Mouse (Mus musculus) bone marrow macrophage, adult 2 months (primary cell): ENCODE results near the gene Chn2. TPM values are rescaled to one million over a fixed set of nuclear protein-coding genes. Genes with fewer than 3 reads are reported as not detected.

ENCODE experiments used
- H3K27ac ChIP-seq: 2 replicates; pipeline ENCODE4 v1.5.1; 2012; ENCODE audit warnings: low read depth, low read length; ENCODE audit not compliant: insufficient read depth
- H3K4me1 ChIP-seq: 2 replicates; pipeline ENCODE4 v1.6.1; 2012; ENCODE audit warnings: low read length; ENCODE audit not compliant: control insufficient read depth, insufficient read depth
- H3K4me3 ChIP-seq: 2 replicates; pipeline ENCODE4 v1.5.1; 2012; ENCODE audit warnings: mild to moderate bottlenecking, low read length, moderate library complexity; ENCODE audit not compliant: insufficient read depth
- CTCF ChIP-seq: IDR thresholded peaks from 2 replicates; pipeline ENCODE4 v1.5.1; 2012; ENCODE audit warnings: low read depth, mild to moderate bottlenecking, low read length, moderate library complexity
- POLR2A ChIP-seq: IDR thresholded peaks from 2 replicates; pipeline ENCODE4 v1.6.1; 2012; ENCODE audit warnings: mild to moderate bottlenecking, low read depth, low read length, borderline replicate concordance
- polyA plus RNA-seq: library from polyadenylated mRNA; stranded (reverse); fragments of >200 nt; gene quantifications from 2 replicates; pipeline ENCODE4 v1.2.4, GENCODE M21; 2012; ENCODE audit not compliant: missing spikeins, insufficient read depth, insufficient read length

Gene Chn2
- polyA plus RNA-seq, 1 experiment, result 9.5 TPM

DNA sequence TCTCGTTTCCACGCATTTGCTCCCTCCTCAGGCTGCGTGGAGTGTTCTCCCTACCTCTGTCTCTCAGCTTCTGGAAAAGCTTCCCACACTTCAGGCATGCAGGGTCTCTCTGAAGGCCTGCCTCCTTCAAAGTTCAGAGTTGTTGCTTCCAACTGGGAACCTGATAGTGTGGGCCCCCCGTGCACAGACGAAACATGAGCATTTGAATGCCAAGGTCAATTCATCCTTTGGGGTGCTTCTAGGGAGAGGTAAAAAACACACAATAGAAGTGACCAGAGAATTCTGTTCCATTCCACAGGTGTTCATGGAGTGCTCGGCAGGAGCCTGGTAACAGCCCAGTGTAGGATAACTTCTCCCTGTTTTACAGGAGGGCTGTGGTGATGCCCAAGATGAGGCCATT lies 44.7 kb downstream of the Chn2 start:
- Histone ChIP-seq H3K4me3 (no peak overlapping the region), H3K27ac (no peak overlapping the region), H3K4me1 (peaks cover 18% of the 10 kb centered on the region)
- TF ChIP-seq CTCF, result no peak
- no peak for TF ChIP-seq POLR2A

DNA sequence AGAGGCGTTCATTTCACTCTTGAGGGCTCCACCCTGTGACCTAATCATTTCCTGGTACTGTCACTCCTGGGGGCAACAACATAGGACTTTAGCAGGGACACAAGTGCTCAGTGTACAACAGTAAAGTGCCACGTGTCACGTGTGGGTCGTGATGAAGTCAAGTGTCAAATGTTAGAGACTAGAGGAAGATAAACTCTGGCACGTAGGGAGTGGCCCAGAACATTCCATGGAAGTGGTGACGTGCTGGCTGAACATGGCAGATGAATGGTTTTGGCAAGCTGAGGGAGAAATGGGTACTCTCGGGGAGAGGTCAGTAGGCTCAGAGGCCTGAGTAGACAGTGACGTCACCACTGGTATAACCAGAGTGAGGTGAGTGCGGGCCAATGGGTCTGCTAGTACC lies 45.7 kb downstream of the Chn2 start:
- Histone ChIP-seq H3K27ac (no peak overlapping the region), H3K4me1 (peaks cover 18% of the 10 kb centered on the region), H3K4me3 (no peak overlapping the region)
- TF ChIP-seq POLR2A (no peak), CTCF (no peak)

DNA sequence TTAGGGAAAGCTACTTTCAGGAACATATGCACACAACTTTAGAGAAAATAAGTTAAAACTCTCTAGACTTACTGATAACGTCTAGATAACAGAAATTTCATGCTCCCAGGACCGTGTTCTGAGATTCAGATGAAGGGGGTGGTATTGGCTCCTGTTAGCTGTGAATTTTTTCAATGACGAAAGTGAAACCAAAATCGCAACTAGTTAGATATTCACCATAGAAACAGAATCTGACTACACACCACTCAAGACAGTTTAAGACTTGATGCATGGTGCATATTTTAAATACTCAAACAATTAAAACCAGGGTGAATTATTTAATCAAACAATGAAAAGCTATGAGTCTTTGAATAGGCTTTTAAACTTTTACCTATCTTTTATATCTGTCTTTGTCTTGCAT lies 48.8 kb downstream of the Chn2 start:
- H3K4me3 ChIP-seq, result no peak overlapping the region
- H3K4me1 ChIP-seq, result peaks cover under 1% of the 10 kb centered on the region

DNA sequence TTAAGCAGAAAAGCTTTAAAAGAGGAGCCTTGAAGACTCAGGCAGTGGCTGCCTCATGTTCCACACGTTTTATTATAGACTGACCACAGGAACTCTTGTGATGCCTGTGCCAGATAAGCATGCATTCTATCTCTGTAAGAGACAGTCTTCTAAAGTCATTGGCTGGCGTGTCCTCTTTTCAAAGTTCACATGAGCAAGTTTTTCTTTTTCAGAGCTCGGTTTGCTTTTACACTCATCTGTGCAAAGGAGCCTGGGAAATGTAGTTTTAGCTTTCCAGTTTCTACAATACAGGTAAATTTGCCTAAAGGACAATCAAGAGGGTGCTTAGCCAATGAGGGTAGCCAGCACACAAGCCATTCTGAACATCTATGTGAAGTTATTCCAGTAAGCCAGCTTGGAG lies 51.5 kb downstream of the Chn2 start:
- TF ChIP-seq CTCF (no peak), POLR2A (no peak)
- Histone ChIP-seq H3K4me3 (no peak overlapping the region), H3K27ac (no peak overlapping the region), H3K4me1 (no peaks in the 10 kb centered on the region)

More for the DNA sequence above, 48.8 kb downstream of the Chn2 start:
- TF ChIP-seq POLR2A (no peak), CTCF (no peak)
- no peak overlapping the region for H3K27ac ChIP-seq

DNA sequence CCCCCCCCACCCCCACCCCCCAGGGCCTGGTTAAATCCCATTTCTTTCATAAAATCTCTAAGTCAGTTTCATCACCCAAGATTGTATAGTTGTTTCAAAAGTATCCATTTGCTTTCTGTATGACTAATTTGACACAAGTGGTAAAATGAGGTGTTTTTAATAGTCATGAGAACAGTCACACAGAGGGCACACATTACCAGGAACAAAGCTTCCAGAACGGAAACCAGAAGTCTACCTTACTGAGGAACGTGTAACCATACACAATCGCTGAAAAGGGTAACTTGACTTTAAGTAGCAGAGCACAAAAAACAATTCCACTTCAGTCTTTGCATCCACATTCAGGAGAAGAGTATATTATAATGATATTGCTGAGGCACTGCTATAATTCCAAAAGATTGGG lies 53.6 kb downstream of the Chn2 start:
- Histone ChIP-seq H3K4me1 (no peaks in the 10 kb centered on the region), H3K27ac (no peak overlapping the region), H3K4me3 (no peak overlapping the region)
- no peak for TF ChIP-seq POLR2A
- no peak for TF ChIP-seq CTCF

DNA sequence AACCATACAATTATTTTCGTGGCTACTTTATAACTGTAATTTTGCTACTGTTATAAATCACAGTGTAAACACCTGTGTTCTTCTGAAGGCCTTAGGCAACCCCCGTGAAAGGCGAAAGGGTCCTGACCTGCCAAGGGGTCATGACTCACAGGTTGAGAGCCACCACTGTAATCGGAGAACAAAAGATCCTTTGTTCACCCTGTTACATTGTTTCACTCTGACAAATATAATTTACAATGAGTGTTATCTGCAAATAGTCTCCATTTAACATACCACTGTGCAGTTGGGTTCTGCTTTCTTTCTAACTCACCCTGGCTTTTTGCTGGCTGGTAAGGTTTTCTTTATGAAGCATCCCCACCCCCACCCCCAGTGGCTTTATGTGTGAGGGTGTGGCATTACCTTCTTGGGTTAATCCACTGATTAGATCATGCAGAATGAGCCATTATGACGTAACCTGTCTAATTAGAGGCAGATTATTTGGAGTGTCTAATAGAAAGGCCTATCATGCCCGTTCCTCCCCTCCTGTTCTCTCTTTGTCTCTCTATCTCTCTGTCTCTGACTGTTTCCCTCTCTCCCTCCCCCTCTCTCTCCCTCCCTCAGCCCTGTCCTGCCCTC lies 56.9 kb downstream of the Chn2 start:
- Histone ChIP-seq H3K4me3 (no peak overlapping the region), H3K27ac (no peak overlapping the region), H3K4me1 (peaks cover 3% of the 10 kb centered on the region; the same call in 1 of the 2 replicates)
- TF ChIP-seq POLR2A (no peak), CTCF (no peak)

DNA sequence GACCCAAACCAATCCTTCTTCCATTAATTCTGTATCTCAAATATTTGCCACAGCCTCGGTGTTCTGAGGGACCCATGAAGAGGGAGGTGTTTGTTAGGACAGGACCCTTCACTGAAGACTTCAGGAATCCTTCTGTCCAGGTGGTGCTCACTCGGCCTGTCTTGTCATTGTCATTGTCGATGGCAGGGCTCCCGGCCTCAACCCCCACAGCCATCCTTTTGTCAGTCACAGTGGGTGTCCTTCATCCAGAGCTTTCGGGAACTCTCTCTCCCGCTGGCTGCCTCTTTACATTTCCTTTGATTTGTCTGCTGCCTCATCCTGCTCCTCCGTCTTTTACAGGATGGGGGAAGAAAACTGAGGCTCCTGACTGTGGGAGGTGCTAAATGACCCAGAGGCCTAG lies 57.5 kb downstream of the Chn2 start:
- TF ChIP-seq POLR2A, result no peak
- no peak for TF ChIP-seq CTCF
- peaks cover 3% of the 10 kb centered on the region; the same call in 1 of the 2 replicates for H3K4me1 ChIP-seq

DNA sequence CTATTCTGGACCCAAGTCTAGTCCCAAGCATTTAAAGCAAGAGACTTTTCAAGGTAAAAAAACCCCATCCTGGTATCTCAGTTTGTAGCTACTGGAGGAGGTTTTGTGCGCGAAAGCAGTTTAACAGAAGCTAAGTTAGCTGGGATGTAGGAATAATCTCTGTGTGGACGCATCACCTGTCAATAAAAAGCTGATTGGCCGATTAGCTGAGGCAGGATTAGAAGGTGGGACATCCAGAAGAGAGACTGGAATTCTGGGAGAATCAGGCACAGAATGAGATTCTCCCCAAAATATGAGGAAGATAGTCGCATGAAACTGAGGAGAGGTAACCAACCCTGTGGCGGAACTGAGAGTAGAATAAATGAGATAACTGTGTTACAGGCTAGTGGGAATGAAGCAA lies 59.0 kb downstream of the Chn2 start:
- Histone ChIP-seq H3K4me3 (no peak overlapping the region), H3K27ac (no peak overlapping the region), H3K4me1 (peaks cover 6% of the 10 kb centered on the region)
- TF ChIP-seq CTCF (no peak), POLR2A (no peak)

More for the DNA sequence above, 57.5 kb downstream of the Chn2 start:
- H3K4me3 ChIP-seq, result no peak overlapping the region
- H3K27ac ChIP-seq, result no peak overlapping the region

DNA sequence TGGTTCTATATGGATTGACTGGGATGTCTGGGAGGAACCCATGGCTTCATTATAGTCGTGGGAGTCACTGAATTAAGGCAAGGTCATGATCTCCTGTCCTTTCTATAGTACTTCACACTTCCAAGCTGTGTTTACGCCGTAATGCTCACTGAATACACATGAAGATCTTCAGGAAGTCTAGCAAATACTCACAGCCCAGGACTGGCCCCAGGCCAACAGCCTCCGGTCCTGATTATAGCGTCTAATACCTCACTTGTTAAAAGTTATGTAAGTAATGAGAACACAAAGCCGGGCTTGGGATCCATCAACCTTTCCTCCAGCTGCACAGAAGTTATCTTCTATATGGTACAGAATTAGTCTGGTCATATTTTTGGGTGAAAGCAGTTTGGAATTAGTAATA lies 60.3 kb downstream of the Chn2 start:
- Histone ChIP-seq H3K27ac (no peak overlapping the region), H3K4me1 (peaks cover 7% of the 10 kb centered on the region), H3K4me3 (no peak overlapping the region)
- TF ChIP-seq CTCF, result no peak
- no peak for TF ChIP-seq POLR2A

DNA sequence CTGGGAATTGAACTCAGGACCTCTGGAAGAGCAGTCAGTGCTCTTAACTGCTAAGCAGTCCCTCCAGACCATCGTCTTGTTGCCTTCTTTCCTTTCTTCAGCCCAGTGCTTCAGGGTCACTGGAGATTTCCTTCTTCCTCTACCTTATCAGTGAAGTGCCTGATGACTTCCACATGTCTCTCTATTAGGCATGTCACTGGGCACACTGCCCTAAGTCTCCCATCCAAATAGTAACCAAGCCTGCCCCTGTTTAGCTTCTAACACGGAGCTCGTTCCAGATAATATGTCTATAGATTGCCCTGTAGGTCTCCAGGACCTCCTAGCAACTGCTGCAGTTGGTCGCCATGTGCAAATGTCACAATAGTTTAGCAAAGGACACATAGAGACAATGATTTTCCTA lies 62.9 kb downstream of the Chn2 start:
- TF ChIP-seq CTCF (no peak), POLR2A (no peak)
- Histone ChIP-seq H3K4me3 (no peak overlapping the region), H3K27ac (no peak overlapping the region), H3K4me1 (peaks cover 7% of the 10 kb centered on the region)
